Mouse (Mus musculus) heart, postnatal 14 days (tissue): Measurements from ENCODE around the gene Sowahc. TPM values are rescaled to one million over a fixed set of nuclear protein-coding genes. Genes with fewer than 3 reads are reported as not detected.
A peak's percentile ranks its signal among the peaks of the same experiment; 100 is the strongest.

Experiments
- DNase-seq, 2 experiments: peaks; one replicate each; pipeline ENCODE4 v3.0.0; 2021 to 2022
- intact Hi-C: fragments of 180-260 bp; cut with DNase I; formaldehyde crosslinking; loops from one replicate; pipeline ENCODE4 v1.15.1; 2025
- long read RNA-seq, 2 experiments: library from polyadenylated mRNA; stranded (forward); transcript quantifications; one replicate each; pipeline ENCODE4 v2.0.0; 2021
- total RNA-seq, 2 experiments: library from RNA; stranded (reverse); gene quantifications; 2 replicates each; pipeline ENCODE4 v1.2.3; 2021

The Sowahc gene
- total RNA-seq, result 1 to 10 TPM; 1.7 to 1.8 TPM
- long read RNA-seq, experiment 1, result 0 reads
- long read RNA-seq, experiment 2, result 0 reads

DNA sequence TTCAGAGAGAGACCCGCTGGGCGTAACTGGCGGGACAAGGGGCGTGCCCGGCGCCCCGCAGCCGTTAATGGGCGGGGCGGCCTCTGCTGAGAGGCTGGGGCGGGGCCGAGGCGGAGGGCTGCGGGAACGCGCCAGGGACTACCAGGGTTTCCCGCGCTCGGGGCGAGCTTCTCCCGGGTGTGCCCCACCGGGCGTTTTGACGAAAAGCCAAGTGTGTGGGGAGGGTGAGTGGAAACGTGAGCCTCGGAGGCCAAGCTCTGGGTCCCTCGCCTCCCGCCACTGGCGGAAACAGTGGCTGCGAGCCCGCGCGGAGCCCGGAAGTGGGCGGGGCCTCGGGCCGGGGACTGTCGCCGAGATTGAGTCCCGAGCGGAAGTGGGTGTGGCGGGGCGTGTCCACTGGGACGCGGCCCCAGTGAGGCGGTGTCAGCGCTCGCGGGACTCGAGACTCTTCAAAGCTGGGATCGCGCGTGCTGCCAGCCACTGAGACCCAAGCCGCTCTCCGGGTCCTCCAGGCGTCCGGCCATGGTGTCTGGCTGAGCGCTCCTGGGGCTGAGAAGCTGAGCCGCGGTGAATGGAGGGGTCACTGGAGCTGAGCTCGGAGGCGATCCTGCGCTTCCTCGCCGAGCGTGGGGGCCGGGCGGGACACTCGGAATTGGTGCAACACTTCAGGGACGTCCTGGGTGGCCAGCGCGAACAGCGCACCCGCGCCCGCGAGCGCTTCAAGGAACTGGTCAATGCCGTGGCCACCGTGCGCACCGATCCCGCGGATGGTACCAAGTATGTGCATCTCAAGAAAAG, at the start of gene Sowahc, which contains the start of gene Sept10:
Gene Sowahc, plus strand, starts transcription at position 481 of the 798 bp plus-strand sequence.
Gene Sept10, minus strand, starts transcription at position 375 of the 798 bp plus-strand sequence.
- DNase-seq, result peak; percentile 99
- intact Hi-C loops, result loop anchor here (2.0 to 5.0 kb wide), 3 partner anchors 54 to 71 kb away; no protein-coding TSS in a partner anchor

- no peak for DNase-seq
- intact Hi-C loops, result no loop called here
Measured at GRCm38 (mm10) chr10:59172539-59172938, 49.2 kb upstream of the Sowahc start.

DNA sequence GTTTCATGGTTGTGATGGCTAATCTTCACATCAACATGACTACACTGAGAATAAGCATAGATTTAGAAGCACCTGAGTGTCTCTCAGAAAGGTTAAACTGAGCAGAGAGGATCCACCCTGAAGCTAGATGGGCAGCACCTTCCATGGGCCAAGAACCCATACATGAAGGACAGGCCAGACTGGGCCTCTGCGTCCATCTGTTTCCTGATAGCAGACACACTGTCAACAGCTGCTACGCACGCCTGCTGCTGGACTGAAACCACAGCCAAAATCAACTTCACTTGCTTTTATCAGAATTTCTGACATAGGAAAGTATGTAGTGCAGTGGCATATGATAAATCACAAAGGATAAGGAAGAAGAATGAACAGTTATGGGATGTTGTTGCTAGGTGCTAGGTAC, 42.1 kb upstream of the Sowahc start:
- intact Hi-C loops, result no loop called here
- no peak for DNase-seq

- intact Hi-C loops, result no loop called here
- no peak for DNase-seq
Measured at GRCm38 (mm10) chr10:59182306-59182705, 39.4 kb upstream of the Sowahc start.

DNA sequence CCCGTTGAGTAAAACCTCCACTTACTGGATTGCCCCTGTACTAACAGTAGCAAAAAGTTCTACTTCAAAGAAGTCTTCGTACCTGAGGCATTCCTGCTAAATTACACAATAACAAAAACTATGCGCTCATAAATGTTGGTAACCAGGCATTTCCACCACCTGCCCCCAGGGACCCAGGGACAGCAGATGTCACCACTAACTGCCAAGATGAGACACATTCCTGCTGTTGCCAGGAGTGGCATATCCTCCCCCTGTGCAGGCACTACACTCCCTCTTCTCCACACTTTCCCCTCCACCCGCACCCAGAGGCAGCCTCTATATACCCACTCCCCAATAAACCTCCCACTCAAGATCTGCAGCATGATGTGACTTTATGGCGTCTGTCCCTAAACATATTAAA, 26.9 kb upstream of the Sowahc start:
- DNase-seq, result no peak
- intact Hi-C loops, result no loop called here

GRCm38 (mm10) chr10:59196763-59197162, 25.0 kb upstream of the Sowahc start:
- DNase-seq, result no peak
- intact Hi-C loops, result no loop called here

GRCm38 (mm10) chr10:59200011-59200410, 21.7 kb upstream of the Sowahc start:
- intact Hi-C loops, result no loop called here

GRCm38 (mm10) chr10:59220824-59221472, 805 bp upstream of the Sowahc start:
- no peak for DNase-seq

More at GRCm38 (mm10) chr10:59200011-59200410, 21.7 kb upstream of the Sowahc start:
- DNase-seq, result no peak

GRCm38 (mm10) chr10:59222271-59223101, 733 bp downstream of the Sowahc start:
- DNase-seq, result peak; percentile 16 to 29
- intact Hi-C loops, result loop anchor here (5.0 kb wide), 2 partner anchors 55 kb away; no protein-coding TSS in a partner anchor

More at GRCm38 (mm10) chr10:59220824-59221472, 805 bp upstream of the Sowahc start:
- intact Hi-C loops, result loop anchor here (2.0 to 5.0 kb wide), 3 partner anchors 54 to 72 kb away; no protein-coding TSS in a partner anchor

DNA sequence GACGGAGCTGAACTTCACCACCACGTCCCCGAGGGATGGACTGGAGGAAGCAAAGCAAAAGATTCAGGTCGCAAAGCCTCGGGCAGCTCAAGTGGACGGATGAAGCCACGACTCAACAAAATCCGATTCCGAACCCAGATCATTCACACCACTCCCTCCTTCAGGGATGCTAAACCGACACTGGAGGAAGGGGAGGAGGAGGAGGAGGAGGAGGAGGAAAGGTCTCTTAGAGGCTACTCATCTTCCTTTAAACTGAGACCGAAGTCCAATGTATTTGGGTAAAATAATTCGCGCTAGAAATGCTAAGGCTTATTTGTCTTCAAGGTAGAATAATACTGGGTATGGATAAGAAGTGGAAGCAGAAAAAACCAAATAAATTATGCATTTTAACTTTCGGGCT, 1.5 kb downstream of the Sowahc start:
- DNase-seq, result no peak
- intact Hi-C loops, result loop anchor here (5.0 kb wide), 2 partner anchors 54 to 56 kb away; no protein-coding TSS in a partner anchor

DNA sequence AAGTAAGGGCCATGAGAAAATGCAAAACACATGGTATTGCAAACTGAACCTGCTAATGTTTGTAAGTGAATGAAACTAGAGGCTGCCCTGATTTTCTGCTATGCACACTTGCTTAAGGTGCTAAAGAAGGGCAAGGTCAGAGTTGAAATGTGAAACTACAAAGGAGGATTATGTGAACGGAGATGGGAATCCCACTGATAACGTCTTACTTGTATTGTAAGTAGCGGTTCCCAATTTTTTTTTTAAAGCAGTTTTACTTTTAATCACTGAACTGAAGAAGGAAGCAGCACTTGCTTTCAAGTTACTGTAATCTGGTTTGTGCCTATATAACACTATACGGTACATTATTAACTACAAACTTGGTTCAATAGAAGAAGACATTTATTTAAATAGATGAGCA, 2.1 kb downstream of the Sowahc start:
- intact Hi-C loops, result loop anchor here (5.0 kb wide), 2 partner anchors 53 to 57 kb away; no protein-coding TSS in a partner anchor
- DNase-seq, result no peak

- DNase-seq, result no peak
- intact Hi-C loops, result no loop called here
Measured at GRCm38 (mm10) chr10:59225137-59225536, 3.4 kb downstream of the Sowahc start.

DNA sequence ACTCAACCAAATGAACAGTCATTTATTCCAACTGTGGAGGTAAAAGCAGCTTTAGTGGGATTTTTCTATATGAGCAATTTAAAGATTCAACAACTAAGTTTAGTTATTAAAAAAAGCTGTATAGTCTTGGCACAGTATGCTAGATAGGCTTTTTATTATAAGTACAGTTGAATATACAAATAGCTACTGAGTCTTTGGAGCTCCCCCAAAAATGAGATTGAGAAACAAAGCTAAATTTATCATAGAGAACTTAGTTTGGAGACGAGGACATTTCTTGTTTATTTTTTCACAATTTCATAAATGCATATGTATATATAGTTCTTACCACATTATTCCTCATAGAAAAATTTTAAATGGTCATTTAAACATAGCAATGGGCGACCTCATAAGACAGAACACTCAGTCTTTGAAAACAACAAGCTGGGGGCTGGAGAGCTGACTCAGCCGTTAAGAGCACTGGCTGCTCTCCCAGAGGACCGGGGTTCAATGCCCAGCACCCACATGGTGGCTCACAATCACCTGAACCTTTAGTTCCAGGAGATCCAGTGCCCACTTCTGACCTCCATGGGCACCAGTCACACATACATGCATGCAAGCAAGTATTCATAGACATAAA, 7.6 kb downstream of the Sowahc start:
- intact Hi-C loops, result no loop called here
- no peak for DNase-seq

DNA sequence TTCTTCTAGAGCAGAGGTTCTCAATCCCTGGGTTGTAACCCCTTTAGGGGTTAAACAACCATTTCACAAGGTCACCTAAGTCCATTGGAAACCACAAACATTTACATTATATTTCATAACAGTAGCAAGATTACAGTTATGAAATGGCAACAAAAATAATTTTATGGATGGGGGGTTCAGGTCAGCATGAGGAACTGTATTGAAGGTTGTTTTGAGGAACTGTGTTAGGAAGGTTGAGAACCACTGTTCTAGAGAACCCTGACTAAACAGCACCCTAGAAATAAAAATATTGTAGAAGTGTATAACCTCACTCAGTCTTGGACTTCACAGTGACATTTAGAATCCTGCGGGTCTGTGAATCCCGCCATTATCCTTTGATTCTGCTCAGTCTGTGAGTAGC, 13.5 kb downstream of the Sowahc start:
- no peak for DNase-seq
- intact Hi-C loops, result no loop called here

GRCm38 (mm10) chr10:59235847-59236246, 14.1 kb downstream of the Sowahc start:
- no peak for DNase-seq
- intact Hi-C loops, result no loop called here

DNA sequence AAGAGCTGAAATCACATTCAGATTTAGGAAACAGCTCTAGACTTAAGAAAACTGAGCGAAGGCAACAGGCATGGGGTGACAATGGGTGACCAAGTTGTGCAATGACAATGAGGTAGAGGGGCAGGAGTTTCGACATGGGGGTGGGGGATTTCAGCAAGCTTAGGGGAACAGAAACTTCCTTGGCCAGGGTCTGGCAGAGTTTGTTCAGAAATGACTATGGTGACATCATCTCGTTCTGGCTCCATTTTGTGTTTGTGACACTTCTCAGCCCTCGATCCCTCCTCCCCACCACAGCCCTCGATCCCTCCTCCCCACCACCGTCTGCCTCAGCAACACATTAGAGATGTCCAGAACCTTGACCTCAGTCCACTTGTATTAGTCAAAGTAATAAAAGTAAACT, 14.7 kb downstream of the Sowahc start:
- intact Hi-C loops, result no loop called here
- DNase-seq, result no peak

DNA sequence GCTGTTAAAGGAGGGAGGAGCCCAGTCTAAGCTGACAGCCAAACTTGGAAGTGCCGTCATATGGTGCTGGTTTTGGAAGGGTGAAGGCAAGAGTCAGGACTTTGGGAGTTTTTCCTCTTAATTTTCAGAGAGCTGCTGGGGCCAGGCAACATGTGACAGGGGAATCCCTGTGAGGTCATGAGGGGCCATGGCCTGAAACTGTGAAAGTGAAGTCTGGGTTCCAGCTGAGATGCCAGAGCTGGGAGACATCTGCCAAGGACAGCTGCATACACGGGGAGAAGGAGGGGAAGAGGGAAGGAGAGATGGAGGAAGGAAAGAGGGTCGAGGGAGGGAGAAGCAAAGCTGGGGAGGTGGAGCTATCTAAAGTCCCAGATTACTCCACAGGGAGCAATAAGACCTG, 16.0 kb downstream of the Sowahc start:
- no peak for DNase-seq
- intact Hi-C loops, result no loop called here

GRCm38 (mm10) chr10:59241141-59241541, 19.4 kb downstream of the Sowahc start:
- intact Hi-C loops, result no loop called here
- DNase-seq, result peak in 1 of 2 experiments; percentile 29

DNA sequence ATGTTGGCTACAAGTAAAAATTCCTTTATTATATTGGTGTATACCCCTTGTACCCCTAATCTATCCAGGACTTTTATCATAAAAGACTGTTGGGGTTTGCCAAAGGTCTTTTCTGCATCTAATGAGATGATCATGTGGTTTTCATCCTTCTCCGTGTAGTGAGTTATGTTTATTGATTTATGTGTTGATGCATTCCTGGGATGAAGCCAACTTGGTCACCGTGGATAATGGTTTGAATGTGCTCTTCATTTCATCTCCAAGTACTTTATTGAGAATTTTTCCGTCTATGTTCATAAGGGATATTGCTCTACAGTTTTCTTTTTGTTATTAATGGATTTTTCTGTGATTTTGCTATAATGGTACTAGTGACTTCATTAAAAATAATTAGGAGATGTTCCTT, 27.8 kb downstream of the Sowahc start:
- DNase-seq, result no peak
- intact Hi-C loops, result no loop called here

- intact Hi-C loops, result no loop called here
- no peak for DNase-seq
Measured at GRCm38 (mm10) chr10:59250679-59251078, 28.9 kb downstream of the Sowahc start.
